Mouse (Mus musculus): ENCODE data around the gene Gtpbp2.

DNA sequence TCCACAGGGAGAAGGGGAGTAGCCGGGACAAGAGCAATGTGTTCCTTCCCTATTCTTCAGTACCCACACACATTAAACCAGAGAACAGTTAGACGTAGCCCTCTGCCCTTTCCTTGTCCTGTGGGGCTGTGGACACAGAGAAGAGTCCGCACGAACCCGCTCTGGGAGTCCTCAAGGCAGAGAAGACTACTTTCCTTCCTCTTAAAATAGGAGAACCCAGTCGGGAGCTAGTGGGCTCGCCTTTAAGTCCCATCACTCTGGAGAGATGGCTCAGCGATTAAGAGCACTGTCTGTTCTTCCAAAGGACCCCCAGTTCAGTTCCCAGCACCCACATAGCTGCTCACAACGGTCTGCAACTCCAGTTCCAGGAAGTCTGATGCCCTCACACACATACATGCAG lies 878 bp downstream of the Gtpbp2 start:
- TF ChIP-seq TAL1 (conservative IDR thresholded peaks at IDR 0.05; ENCODE audit: low read depth, low read length) (no peak), CTCF (IDR thresholded peaks at IDR 0.05; ENCODE audit: low read depth, low read length) (no peak), GATA1 (IDR thresholded peaks at IDR 0.05; ENCODE audit: borderline replicate concordance, low read length) (no peak), GATA2 (IDR thresholded peaks at IDR 0.05; ENCODE audit: borderline replicate concordance, low read depth, low read length) (no peak)

Data from G1E (cell line).